Mouse (Mus musculus): ENCODE measurements around the gene 2010111I01Rik. TPM values are rescaled to one million over a fixed set of nuclear protein-coding genes. Genes with fewer than 3 reads are reported as not detected.

The 2010111I01Rik gene
- polyA plus RNA-seq, 1 experiment from 2014 or later, result 30.5 TPM

DNA sequence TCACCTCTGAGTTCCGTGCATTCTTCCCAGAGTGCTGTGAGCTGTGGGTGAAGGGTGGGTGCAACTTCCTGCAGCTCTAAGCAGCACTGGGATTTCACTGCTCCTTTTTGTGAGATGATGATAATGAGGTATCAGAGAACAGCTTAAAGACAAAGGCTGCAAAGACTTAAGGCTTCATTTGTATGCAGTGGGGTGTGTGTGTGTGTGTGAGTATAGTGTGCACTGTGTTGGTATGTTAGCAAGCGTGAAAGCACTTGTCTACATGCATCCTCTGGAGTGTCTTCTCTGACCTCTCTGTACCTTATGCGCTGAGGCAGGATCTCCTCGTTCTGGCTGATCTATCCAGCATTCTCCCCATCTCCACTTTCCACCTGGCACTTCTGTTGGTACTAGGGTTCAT is 221.5 kb downstream of the 2010111I01Rik start:
- peaks cover 7% of the 10 kb centered on the region; the same call in 1 of the 2 replicates for H3K4me1 ChIP-seq (replicated peaks; ENCODE audit: control insufficient read depth, insufficient read depth, low read length)
- H3K27ac ChIP-seq (ENCODE audit: low read length), result no peak overlapping the region
- no peaks in the 10 kb centered on the region for H3K36me3 ChIP-seq (ENCODE audit: control insufficient read depth, insufficient read depth)
- no peak overlapping the region for H3K9ac ChIP-seq (replicated peaks; ENCODE audit: low read depth, low read length)
- H3K4me3 ChIP-seq (replicated peaks; ENCODE audit: low read length), result no peak overlapping the region
- no peak overlapping the region for H3K4me2 ChIP-seq (ENCODE audit: low read length)
- H3K27me3 ChIP-seq (replicated peaks; ENCODE audit: control insufficient read depth, insufficient read depth, low read length), result no peaks in the 10 kb centered on the region
- peak; percentile 31; the same call in 1 of the 2 replicates for ATAC-seq
- H3K9me3 ChIP-seq (ENCODE audit: control insufficient read depth, low read length), result no peaks in the 10 kb centered on the region
- 40% methylated on average over 4 of the region's 4 CpGs for WGBS

DNA sequence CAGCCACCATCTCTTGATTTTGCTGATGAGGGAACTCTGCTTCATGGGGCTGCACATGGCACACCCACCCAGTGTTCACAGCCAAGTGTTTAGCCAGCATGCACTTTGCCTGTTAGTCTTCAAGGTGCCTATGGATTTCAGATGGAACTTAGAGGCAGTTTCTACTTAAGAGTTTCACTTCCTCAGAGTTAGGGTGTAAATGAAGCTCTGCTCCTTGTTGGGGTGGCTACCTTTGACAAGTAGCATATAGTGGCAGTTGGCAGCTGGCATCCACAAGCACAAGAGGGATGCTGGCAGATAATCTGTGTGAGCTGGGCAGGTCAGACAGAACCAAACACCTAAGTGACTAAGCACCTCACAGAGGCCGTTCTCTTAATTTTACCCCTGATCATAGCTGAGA is 221.9 kb downstream of the 2010111I01Rik start:
- H3K4me3 ChIP-seq (replicated peaks; ENCODE audit: low read length), result no peak overlapping the region
- H3K36me3 ChIP-seq (ENCODE audit: control insufficient read depth, insufficient read depth), result no peaks in the 10 kb centered on the region
- ATAC-seq, result no peak
- 100% methylated on average over 1 of the region's 1 CpGs for WGBS
- no peaks in the 10 kb centered on the region for H3K9me3 ChIP-seq (ENCODE audit: control insufficient read depth, low read length)
- no peak overlapping the region for H3K9ac ChIP-seq (replicated peaks; ENCODE audit: low read depth, low read length)
- H3K27ac ChIP-seq (ENCODE audit: low read length), result no peak overlapping the region
- no peaks in the 10 kb centered on the region for H3K27me3 ChIP-seq (replicated peaks; ENCODE audit: control insufficient read depth, insufficient read depth, low read length)
- no peak overlapping the region for H3K4me2 ChIP-seq (ENCODE audit: low read length)
- peaks cover 7% of the 10 kb centered on the region; the same call in 1 of the 2 replicates for H3K4me1 ChIP-seq (replicated peaks; ENCODE audit: control insufficient read depth, insufficient read depth, low read length)

DNA sequence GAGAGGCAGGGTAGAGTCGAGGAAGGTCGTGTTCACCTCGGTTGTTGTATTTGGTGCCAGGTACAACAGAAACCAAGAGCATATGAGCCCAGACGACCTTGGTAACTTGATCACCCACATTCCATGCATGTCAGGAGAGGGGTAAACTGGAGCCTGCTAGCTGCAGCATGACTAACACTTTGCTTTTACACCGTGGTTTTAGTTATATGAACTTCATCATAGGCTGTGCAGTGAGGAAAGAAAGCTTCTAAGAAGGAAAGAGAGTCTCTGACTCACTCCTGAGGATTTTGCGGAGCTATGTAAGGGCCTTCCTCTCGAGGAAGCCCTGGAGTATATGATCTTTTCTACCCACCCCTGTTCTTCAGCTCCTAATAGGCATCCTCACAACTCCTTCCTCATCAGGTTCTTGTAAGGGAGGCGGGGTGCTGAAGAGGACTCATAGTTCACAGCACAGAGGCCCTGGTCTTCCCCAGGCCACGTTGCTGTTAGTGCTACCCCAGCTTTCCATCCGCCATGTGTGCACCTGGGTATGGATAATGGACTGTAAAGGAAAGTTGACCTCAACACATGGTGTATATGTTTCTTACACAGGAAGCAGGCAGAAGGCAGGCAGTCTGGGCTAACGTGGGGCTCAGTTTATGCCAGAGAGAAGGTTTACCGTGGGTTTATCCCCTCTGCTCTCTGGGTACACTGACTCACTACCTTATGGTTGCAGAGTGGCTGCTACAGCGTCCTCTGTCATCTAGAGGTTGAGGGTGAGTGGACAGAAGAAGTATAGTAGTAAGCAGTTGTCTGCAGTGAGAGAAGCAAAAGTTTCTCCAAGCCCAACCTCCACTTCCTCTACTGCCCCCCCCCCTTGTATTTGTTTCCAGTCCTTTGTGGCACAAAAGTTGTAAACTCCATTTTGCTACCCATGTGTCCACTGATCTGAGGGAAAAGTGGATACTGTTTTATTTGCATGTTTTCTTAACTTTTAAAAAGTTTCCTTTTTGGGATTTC is 222.8 kb downstream of the 2010111I01Rik start:
- Histone ChIP-seq H3K4me3 (replicated peaks; ENCODE audit: low read length) (no peak overlapping the region), H3K4me2 (ENCODE audit: low read length) (no peak overlapping the region), H3K9me3 (ENCODE audit: control insufficient read depth, low read length) (no peaks in the 10 kb centered on the region), H3K4me1 (replicated peaks; ENCODE audit: control insufficient read depth, insufficient read depth, low read length) (peaks cover 7% of the 10 kb centered on the region; the same call in 1 of the 2 replicates), H3K27ac (ENCODE audit: low read length) (no peak overlapping the region), H3K36me3 (ENCODE audit: control insufficient read depth, insufficient read depth) (no peaks in the 10 kb centered on the region), H3K9ac (replicated peaks; ENCODE audit: low read depth, low read length) (no peak overlapping the region), H3K27me3 (replicated peaks; ENCODE audit: control insufficient read depth, insufficient read depth, low read length) (no peaks in the 10 kb centered on the region)
- WGBS, result 86% methylated on average over 13 of the region's 13 CpGs
- no peak for ATAC-seq

DNA sequence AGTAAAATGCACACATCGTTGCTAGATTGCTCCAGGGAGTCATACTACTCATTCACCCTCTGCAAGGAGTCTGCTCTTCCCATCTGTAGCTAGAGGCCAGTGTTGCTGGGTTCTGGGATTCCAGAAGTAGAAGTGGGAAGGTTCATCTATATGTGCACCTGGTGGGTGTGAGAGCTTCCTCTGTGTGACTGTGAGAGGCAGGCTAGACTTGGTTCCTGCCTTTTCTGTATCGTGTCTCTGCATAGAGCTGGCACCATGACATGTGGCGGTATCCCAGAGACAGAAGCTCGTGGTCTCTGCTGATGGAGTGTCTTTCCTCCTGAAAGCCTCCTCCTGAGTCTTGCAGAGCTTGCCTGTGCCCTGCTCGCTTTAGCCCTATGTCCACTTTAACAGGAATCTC is 223.6 kb downstream of the 2010111I01Rik start:
- Histone ChIP-seq H3K9ac (replicated peaks; ENCODE audit: low read depth, low read length) (no peak overlapping the region), H3K27me3 (replicated peaks; ENCODE audit: control insufficient read depth, insufficient read depth, low read length) (no peaks in the 10 kb centered on the region), H3K36me3 (ENCODE audit: control insufficient read depth, insufficient read depth) (no peaks in the 10 kb centered on the region), H3K4me3 (replicated peaks; ENCODE audit: low read length) (no peak overlapping the region), H3K4me2 (ENCODE audit: low read length) (no peak overlapping the region), H3K9me3 (ENCODE audit: control insufficient read depth, low read length) (no peaks in the 10 kb centered on the region), H3K27ac (ENCODE audit: low read length) (no peak overlapping the region), H3K4me1 (replicated peaks; ENCODE audit: control insufficient read depth, insufficient read depth, low read length) (peaks cover 7% of the 10 kb centered on the region; the same call in 1 of the 2 replicates)
- no peak for ATAC-seq
- 63% methylated on average over 5 of the region's 5 CpGs for WGBS

DNA sequence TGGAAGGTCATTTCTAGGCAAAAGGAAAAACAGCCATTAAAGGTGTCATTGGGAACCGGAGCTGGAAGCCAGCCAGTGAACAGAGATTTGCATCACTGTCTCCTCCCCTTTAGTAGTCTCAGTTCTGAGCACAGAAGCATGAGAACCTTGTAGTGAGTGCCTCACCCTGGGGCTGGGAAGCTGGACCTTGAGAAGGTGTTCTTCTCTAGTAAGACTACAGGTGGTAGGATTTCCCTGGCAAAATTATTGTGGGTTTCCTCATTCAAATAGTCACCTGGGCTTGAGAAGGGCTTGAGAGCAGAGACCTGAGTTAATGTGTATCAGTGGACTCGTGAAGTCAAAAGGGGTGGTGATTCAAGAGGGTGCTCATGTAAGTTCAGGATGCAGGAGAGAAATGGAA is 224.1 kb downstream of the 2010111I01Rik start:
- Histone ChIP-seq H3K9me3 (ENCODE audit: control insufficient read depth, low read length) (no peaks in the 10 kb centered on the region), H3K4me1 (replicated peaks; ENCODE audit: control insufficient read depth, insufficient read depth, low read length) (peaks cover 7% of the 10 kb centered on the region; the same call in 1 of the 2 replicates), H3K4me3 (replicated peaks; ENCODE audit: low read length) (no peak overlapping the region), H3K4me2 (ENCODE audit: low read length) (no peak overlapping the region), H3K27ac (ENCODE audit: low read length) (no peak overlapping the region), H3K9ac (replicated peaks; ENCODE audit: low read depth, low read length) (no peak overlapping the region), H3K36me3 (ENCODE audit: control insufficient read depth, insufficient read depth) (no peaks in the 10 kb centered on the region), H3K27me3 (replicated peaks; ENCODE audit: control insufficient read depth, insufficient read depth, low read length) (no peaks in the 10 kb centered on the region)
- no peak for ATAC-seq
- 50% methylated on average over 2 of the region's 2 CpGs for WGBS

DNA sequence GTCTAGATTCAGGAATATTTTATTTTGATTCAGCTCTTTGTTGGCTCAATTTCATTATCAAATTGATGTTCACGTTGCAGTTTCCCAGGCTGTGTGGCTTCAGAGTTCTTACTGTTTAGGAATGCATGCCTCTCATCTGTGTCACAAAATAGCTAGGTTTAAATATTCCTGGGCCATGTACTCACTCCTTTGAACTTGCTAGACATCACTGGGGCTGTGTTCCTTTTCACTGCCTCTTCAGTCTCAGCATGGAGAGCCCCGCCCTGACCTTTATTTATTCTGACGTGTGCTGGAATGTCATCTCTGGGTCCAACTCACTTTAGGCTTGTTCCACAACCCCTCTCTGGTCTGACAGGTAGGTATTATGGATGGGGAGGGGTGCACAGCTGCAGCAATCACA is 228.7 kb downstream of the 2010111I01Rik start:
- 73% methylated on average over 3 of the region's 3 CpGs for WGBS

DNA sequence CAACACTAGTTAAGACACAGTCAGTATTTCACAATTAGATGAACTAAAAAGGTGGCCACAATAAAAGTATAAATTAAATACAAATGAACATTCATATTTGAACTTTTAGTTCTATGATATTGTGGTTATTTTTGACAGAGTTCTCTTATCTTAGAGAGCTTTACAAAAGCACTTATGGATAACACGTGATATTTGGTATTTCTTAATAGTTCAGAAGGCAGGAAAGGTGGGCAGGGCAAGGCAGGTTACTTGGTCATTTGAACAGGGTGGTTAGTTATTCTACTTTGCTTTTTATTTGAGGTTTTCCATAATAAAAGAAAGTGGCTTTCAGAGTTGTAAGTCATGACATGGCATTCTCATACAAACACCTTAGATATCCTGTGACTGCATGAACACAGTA is 233.3 kb downstream of the 2010111I01Rik start:
- H3K9me3 ChIP-seq (ENCODE audit: control insufficient read depth, low read length), result no peaks in the 10 kb centered on the region
- no peak overlapping the region for H3K4me3 ChIP-seq (replicated peaks; ENCODE audit: low read length)
- H3K4me2 ChIP-seq (ENCODE audit: low read length), result no peak overlapping the region
- 82% methylated on average over 1 of the region's 1 CpGs for WGBS
- H3K9ac ChIP-seq (replicated peaks; ENCODE audit: low read depth, low read length), result no peak overlapping the region
- no peaks in the 10 kb centered on the region for H3K27me3 ChIP-seq (replicated peaks; ENCODE audit: control insufficient read depth, insufficient read depth, low read length)
- ATAC-seq, result no peak
- no peaks in the 10 kb centered on the region for H3K36me3 ChIP-seq (ENCODE audit: control insufficient read depth, insufficient read depth)
- no peak overlapping the region for H3K27ac ChIP-seq (ENCODE audit: low read length)
- H3K4me1 ChIP-seq (replicated peaks; ENCODE audit: control insufficient read depth, insufficient read depth, low read length), result no peaks in the 10 kb centered on the region

More for the DNA sequence above, 228.7 kb downstream of the 2010111I01Rik start:
- ATAC-seq, result no peak
- Histone ChIP-seq H3K4me3 (replicated peaks; ENCODE audit: low read length) (no peak overlapping the region), H3K9ac (replicated peaks; ENCODE audit: low read depth, low read length) (no peak overlapping the region), H3K9me3 (ENCODE audit: control insufficient read depth, low read length) (no peaks in the 10 kb centered on the region), H3K27ac (ENCODE audit: low read length) (no peak overlapping the region), H3K27me3 (replicated peaks; ENCODE audit: control insufficient read depth, insufficient read depth, low read length) (no peaks in the 10 kb centered on the region), H3K4me2 (ENCODE audit: low read length) (no peak overlapping the region), H3K4me1 (replicated peaks; ENCODE audit: control insufficient read depth, insufficient read depth, low read length) (0 out of 2 replicates have a peak, but pooled peaks cover 4% of the 10 kb centered on the region), H3K36me3 (ENCODE audit: control insufficient read depth, insufficient read depth) (no peaks in the 10 kb centered on the region)

DNA sequence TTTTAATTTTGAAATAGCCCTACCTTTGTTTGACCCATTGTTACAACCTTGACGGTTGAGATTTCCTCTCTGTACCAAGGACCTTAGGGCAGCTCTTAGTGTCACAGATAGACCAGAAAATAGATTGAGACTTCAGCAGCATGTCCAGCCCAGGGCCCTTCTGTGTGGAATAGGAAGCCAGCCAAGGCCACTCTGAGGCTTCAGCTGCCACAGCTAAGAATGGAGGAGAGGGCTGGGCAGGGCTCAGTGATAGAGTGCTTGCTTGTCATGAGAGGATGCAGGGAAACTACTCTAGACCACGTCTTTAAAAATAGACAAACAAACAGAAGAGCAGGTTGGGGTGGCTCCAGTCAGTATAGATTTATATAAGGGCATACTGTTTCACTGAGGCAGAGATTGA is 234.9 kb downstream of the 2010111I01Rik start:
- no peak for ATAC-seq
- no peak overlapping the region for H3K27ac ChIP-seq (ENCODE audit: low read length)
- no peaks in the 10 kb centered on the region for H3K9me3 ChIP-seq (ENCODE audit: control insufficient read depth, low read length)
- peaks cover 7% of the 10 kb centered on the region for H3K4me1 ChIP-seq (replicated peaks; ENCODE audit: control insufficient read depth, insufficient read depth, low read length)
- WGBS, result 83% methylated on average over 2 of the region's 2 CpGs
- H3K4me2 ChIP-seq (ENCODE audit: low read length), result no peak overlapping the region
- no peak overlapping the region for H3K9ac ChIP-seq (replicated peaks; ENCODE audit: low read depth, low read length)
- H3K36me3 ChIP-seq (ENCODE audit: control insufficient read depth, insufficient read depth), result no peaks in the 10 kb centered on the region
- H3K27me3 ChIP-seq (replicated peaks; ENCODE audit: control insufficient read depth, insufficient read depth, low read length), result no peaks in the 10 kb centered on the region
- no peak overlapping the region for H3K4me3 ChIP-seq (replicated peaks; ENCODE audit: low read length)

DNA sequence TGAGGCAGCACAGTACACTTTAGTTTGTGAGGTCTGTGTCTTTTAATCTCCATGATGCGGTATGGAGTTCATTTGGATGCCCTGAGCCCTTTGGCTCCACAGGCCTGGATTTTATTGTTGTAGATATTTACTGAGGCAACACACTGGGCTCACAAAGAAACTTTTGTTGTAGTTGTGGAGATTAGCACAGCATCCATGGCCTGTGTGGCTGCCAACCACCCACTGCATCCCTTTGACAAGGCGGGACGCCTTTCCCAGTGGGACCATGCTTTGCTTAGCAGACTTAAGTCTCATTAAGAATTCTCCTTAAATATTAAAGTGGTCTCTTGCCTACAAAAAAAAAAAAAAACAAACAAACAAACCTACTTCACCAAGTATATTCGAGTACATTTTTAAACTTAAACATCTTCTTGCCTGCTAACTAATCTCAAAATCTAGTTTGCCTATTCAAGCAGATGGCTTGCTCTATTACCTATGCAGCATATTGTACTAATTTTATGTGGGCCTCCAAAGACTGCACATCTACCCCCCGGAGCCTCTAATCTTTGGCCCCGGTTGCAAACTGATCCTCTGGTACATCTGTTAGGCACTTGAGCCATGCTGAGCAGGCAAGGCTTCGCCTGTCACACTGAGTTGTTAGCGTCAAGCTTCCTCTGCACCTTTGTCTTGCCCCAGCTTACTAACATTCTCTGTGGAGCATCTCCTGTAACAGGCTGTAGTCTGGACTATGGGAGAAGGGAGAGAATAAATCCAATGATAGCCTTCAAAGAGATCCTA is 239.0 kb downstream of the 2010111I01Rik start:
- no peaks in the 10 kb centered on the region for H3K9me3 ChIP-seq (ENCODE audit: control insufficient read depth, low read length)
- no peak overlapping the region for H3K4me2 ChIP-seq (ENCODE audit: low read length)
- H3K9ac ChIP-seq (replicated peaks; ENCODE audit: low read depth, low read length), result no peak overlapping the region
- no peak overlapping the region for H3K27ac ChIP-seq (ENCODE audit: low read length)
- peaks cover 7% of the 10 kb centered on the region for H3K4me1 ChIP-seq (replicated peaks; ENCODE audit: control insufficient read depth, insufficient read depth, low read length)
- no peak overlapping the region for H3K4me3 ChIP-seq (replicated peaks; ENCODE audit: low read length)
- H3K36me3 ChIP-seq (ENCODE audit: control insufficient read depth, insufficient read depth), result no peaks in the 10 kb centered on the region
- peak; percentile 28; the same call in 1 of the 2 replicates for ATAC-seq
- no peaks in the 10 kb centered on the region for H3K27me3 ChIP-seq (replicated peaks; ENCODE audit: control insufficient read depth, insufficient read depth, low read length)
- WGBS, result 24% methylated on average over 8 of the region's 8 CpGs
